Mouse (Mus musculus) G1E (cell line): ENCODE results near the gene Slc44a4.

Source experiments
- CTCF ChIP-seq: IDR thresholded peaks from 2 replicates; pipeline ENCODE4 v1.5.1; 2012; ENCODE audit warnings: low read depth, low read length, inconsistent platforms, mixed read lengths
- GATA1 ChIP-seq: IDR thresholded peaks from 2 replicates; pipeline ENCODE4 v1.6.1; 2012; ENCODE audit warnings: borderline replicate concordance, low read length, inconsistent platforms, mixed read lengths
- GATA2 ChIP-seq: IDR thresholded peaks from 2 replicates; pipeline ENCODE4 v1.6.1; 2012; ENCODE audit warnings: low read depth, low read length, inconsistent platforms, borderline replicate concordance

DNA sequence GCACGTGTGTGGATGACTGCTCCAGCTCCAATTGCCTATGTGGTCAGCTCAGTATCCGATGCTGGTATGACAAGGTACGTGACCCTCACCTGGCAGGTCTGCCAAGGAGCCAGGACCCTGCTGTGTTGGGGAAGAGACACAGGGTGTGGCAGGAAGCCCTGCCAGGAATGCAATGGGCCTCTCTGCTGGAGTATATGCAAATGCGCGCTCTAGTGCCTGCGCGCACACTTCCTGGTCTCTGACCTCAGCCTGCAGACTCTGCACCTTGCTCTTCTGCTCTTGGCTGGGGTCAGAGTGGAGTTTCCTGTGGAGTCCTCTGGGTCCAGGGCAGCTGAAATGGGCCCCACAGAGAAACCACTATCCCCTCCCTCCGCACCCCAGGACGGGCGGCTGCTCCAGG lies 3.3 kb upstream of the Slc44a4 start:
- TF ChIP-seq CTCF (no peak), GATA1 (no peak), GATA2 (no peak)
